Mouse (Mus musculus): ENCODE results near the gene Veph1.

The Veph1 gene

GRCm38 (mm10) chr3:66221243-66221611 is 75.4 kb downstream of the Veph1 start:
- no peak for DNase-seq

GRCm38 (mm10) chr3:66220554-66221242 is 75.9 kb downstream of the Veph1 start:
- no peak for DNase-seq

- no peak for DNase-seq
Measured at GRCm38 (mm10) chr3:66219655-66220191, 76.9 kb downstream of the Veph1 start, which contains the start of gene Ptx3. Gene Ptx3 (plus strand): TSS chr3:66219910.

GRCm38 (mm10) chr3:66215759-66216158 is 80.9 kb downstream of the Veph1 start:
- no peak for DNase-seq

DNA sequence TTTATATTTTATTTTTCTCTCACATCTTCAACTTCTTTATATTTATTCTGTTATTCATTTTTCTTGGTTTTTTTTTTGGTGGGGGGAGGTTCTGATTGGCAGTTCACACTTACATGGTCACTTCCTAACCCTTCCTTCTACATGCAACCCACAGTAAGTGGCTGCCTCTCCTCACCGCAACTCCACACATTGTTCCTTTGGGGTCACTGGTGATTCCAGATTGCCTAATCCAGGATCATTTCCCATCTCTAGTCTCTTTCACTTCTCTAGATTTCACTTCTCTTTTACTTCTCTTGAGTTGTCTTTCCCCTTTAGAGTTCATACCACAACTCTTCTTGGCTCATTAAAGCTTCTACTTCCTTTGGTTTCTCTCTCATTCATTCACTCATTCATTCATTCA is 83.1 kb downstream of the Veph1 start:
- no peak for DNase-seq

- DNase-seq = no peak
Measured at GRCm38 (mm10) chr3:66208836-66209573, 87.6 kb downstream of the Veph1 start.

GRCm38 (mm10) chr3:66193910-66194562 is 102.6 kb downstream of the Veph1 start:
- no peak for DNase-seq

DNA sequence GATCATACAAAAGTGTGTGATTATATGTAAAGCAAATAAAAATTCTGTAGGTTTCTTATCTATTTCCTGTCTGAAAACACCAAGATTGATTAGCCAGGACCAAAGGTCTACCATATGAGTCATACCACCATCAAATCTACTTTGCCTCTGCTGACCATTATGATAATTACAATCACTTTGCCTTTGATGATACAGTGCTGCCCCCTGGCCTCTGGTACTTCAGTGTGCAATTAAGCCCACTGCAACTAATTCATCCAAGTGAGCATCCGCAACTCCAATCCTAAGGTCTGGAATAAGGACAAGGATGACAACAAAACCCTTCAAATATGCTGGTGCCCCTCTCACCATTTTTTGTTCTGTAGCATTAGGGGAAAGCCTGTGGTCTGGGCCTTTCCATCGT is 117.0 kb downstream of the Veph1 start:
- no peak for DNase-seq

- no peak for DNase-seq
Measured at GRCm38 (mm10) chr3:66172907-66173306, 123.7 kb downstream of the Veph1 start.

DNA sequence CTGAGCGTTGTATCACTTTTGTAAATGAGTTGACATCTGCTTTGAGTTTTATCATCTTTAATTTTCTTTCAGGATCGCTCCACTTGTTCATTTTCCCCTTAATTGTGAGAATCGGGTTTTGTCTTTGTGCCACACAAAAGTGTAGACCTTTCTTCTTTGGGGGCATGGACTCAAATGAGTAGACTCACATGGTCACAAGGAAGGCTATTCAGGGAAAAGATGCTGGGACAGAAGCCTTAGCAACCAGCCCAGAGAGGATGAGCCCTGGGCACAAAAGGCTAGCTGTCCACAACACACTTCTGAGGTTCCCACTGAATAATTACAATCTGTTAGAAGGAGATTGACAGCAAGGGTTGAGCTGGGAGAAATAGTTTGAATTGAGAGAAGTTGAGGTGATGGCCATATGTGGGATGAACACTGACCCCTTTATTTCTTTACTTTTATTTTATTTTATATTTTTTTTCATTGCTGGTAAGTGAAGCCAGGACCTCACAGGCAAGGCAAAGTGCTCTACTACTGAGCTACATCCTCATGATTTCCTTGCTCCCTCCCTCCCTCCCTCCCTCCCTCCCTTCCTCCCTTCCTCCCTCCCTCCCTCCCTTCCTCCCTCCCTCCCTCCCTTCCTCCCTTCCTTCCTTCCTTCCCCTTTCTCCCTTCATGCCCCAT is 126.6 kb downstream of the Veph1 start:
- DNase-seq = no peak

DNA sequence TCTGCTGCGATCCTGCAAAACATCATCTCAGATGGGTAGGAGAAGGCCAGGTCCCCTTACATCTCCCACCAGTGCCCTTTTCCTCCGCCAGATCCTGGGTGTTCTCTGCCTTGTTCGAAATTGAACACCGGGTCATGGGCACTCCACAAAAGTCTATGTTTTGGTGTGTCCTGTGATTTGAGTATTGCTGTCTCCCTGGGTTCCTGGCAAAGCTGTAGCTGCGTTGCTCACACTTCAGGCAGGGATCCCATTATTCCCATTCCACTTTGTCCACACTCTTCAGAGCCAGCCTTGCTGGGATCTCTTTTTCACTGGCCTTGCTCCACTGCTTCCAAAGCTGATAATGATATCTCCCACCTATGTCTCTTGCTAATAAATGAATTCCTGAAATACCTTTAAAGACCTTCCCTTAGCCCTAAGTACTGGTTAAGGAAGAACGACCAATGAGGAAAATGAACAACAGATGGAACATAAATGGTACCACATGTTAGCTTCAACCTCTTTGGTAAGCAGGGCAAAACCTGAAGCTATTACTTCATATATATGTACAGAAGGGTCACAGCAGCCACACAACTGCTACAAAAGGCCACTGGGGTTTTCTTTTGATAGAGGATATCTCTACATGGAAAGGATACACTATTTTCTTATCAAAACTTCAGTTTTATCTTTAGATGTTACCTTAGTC is 129.9 kb downstream of the Veph1 start:
- no peak for DNase-seq

- DNase-seq = no peak
Measured at GRCm38 (mm10) chr3:66165026-66165425, 131.6 kb downstream of the Veph1 start.

GRCm38 (mm10) chr3:66164585-66164984 is 132.1 kb downstream of the Veph1 start:
- DNase-seq = no peak

GRCm38 (mm10) chr3:66162612-66163011 is 134.0 kb downstream of the Veph1 start:
- no peak for DNase-seq

- no peak for DNase-seq
Measured at GRCm38 (mm10) chr3:66157947-66158346, 138.7 kb downstream of the Veph1 start.

DNA sequence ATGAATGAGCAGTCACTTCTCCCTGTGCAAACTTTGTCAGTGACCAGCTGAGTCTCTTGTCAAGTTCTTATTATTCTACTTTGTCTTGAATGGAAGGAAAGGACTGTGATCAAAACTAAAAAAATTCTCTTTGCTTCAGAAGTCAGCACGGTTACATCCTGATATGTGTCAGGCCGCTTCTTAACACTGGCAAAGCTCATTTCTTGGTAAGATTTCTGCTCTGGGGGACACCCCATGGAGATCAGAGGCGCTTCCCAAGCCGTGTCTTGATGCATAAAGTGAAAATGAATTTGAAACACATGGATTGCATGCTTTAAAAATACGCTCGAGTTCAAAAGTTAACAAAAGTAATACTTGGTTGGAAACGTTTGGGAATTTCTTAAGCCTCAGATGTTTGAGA is 159.0 kb downstream of the Veph1 start:
- DNase-seq = no peak

- DNase-seq = no peak
Measured at GRCm38 (mm10) chr3:66131264-66131950, 165.2 kb downstream of the Veph1 start.

DNA sequence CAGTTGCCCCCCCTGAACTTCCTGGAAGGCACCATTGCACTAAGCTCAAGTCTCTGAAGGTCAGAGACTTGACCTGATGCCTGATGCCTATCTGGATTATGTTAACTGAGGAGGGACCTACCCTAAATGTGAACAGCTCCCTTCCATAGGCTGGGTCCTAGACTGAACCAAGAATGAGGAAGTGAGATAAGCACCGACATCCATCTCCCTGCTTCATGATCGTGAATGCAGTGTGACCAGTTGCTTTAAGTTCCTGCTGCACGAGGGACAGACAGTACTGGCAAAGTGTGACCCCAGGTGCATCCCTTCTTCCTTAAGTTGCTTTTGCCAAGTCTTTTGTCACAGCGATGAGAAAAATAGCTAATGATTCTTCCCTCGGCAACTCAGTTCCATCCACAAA is 166.9 kb downstream of the Veph1 start:
- DNase-seq = no peak

DNA sequence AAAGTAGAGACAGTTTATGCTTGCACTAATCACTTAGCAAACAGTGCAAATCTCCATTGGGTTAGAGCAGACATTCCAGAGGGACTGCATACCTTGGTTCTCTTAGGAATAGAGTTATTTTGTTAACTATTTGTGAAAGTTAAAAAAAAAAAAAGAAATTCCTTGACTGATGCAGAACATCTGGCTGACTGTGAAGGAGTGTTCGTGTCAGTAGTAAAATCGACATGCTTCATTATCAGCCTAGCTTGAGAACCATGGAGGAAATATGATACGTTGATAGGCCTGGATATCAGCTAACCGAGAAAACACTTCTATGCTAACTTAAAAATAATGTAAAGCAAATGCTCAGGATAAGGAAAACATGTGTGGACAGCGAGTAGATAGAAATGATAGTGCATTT is 191.1 kb downstream of the Veph1 start:
- no peak for DNase-seq

GRCm38 (mm10) chr3:66102599-66102932 is 194.1 kb downstream of the Veph1 start:
- DNase-seq = no peak

DNA sequence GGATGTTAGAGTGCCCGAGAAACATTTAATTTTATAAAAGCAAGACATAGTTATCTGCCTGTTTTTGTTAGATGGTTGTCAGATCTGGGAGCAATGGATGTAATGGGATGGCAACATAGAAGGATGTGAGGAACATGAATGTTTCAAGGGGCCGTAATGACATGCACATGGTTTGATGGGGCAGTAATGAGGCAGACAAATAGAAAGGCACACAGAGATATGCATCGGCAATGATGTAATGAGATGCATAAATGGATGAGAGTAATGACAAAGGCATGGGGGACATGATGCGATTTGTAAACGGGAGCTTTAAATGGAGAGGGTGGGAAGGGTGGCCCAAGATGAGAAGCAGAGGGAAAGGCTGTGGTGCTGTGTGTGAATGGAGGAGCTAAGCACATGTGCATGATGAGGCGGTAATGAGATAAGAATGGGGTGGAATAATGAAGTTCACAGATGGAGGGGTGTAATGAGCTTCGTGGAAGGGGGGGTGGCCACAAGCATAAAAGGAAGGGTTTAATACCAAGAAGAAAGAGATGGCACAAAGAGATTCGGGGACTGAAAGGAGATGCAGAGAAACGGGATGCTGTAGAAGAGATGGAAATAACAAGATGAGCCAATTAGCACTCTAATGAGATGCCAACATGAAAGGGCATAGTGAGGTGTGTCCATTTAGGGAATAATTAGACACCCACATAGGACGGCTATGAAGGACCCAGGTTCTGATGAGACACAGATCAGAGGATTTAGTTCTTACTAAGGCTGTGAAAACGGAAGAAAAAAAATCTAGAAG is 194.6 kb downstream of the Veph1 start:
- DNase-seq = no peak
